Mouse (Mus musculus) adrenal gland, adult 8-10 months (tissue): Measurements from ENCODE around the gene Cpm. TPM values are rescaled to one million over a fixed set of nuclear protein-coding genes. Genes with fewer than 3 reads are reported as not detected.
A peak's percentile ranks its signal among the peaks of the same experiment; 100 is the strongest.
"Not testable (repeated sequence)": the region's sequence is repeated elsewhere in the genome, so short reads cannot be mapped to it uniquely, and the experiment has no call there.

ENCODE experiments used
- DNase-seq: peaks from one replicate; pipeline ENCODE4 v3.0.0; 2022
- total RNA-seq, 4 experiments: library from RNA; stranded (reverse); gene quantifications; 2 replicates each; pipeline ENCODE4 v1.2.4; 2022

The Cpm gene
- 10 to 100 TPM; 19.9 to 44.3 (median 31.5) TPM for total RNA-seq

- peak; percentile 65 for DNase-seq
Measured at GRCm38 (mm10) chr10:117629169-117629971, at the start of gene Cpm. TSS of gene Cpm (plus strand) at chr10:117629500.

GRCm38 (mm10) chr10:117579771-117580284 lies 49.5 kb upstream of the Cpm start:
- DNase-seq = no peak

DNA sequence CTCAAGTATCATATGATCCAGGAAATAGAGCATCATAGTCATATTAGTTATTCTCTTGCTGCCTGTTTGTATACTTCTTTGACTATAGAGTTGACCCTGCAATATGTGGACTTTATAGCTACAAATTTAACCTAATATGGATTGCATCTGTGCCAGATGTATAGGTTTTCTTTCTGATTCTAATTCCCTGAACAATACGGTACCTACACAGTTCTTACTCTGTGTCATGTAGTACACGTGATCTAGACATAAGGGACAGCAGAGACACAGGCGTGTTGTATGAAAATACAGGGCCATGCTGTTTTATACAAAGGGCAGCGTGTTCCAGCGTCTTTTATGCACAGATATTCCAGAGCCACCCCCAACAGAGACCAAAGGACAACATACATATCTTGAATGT lies 48.9 kb upstream of the Cpm start:
- DNase-seq = no peak

- DNase-seq = no peak
Measured at GRCm38 (mm10) chr10:117581007-117581752, 48.1 kb upstream of the Cpm start.

DNA sequence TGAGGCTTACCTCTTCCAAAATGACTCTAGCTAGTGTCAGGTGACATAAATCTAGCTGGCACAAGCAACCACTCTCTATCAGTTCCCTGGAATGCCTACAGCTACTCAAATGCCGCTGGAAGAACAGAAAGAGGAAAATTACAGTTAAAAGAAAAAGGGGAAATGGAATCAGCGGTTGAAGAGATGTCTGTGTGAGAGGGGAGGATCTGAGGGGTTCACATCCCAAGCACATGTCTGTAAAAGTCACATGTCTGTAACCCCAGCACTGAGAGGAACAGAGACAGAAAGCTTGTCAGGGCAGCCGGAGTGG lies 47.6 kb upstream of the Cpm start:
- no peak for DNase-seq

DNA sequence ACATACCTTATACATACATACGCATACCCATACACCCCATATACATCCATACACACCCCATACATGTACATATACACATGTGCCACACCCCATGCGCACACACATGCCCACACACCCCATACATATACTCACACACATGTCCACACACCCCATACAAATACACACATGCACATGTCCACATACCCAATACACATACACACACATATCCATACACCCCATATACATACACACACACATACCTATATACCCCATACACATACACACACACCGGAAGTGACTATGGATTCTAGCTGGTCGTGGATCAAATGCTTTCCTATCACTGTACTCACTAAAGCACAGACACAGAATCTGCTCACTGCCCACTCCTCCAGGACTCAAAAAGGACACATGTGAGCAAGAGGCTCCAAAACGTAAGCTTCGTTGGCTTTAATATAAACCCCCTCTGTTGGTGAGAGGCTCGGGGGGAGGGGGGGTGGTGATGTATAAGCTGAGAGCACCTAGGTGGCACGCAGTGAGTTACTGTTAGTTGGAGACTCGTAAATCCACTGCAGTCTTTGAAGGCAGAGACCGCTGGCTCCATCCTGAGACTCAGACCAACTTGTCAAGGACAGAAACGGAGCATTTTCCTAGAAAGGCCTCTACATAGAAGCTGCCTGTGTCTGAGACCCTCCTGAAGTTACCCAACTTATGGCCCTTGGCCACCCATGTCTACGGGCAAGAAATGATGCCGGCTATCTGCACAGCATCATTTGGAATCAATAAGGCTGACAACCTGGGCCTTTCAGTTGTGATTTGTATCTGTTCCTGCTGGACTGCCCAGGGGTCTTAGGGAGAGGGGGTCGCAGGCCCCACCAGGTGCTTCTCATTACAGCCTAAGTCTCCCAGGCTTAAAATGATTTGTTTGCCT lies 45.9 kb upstream of the Cpm start:
- no peak for DNase-seq

- no peak for DNase-seq
Measured at GRCm38 (mm10) chr10:117584102-117584501, 45.2 kb upstream of the Cpm start.

DNA sequence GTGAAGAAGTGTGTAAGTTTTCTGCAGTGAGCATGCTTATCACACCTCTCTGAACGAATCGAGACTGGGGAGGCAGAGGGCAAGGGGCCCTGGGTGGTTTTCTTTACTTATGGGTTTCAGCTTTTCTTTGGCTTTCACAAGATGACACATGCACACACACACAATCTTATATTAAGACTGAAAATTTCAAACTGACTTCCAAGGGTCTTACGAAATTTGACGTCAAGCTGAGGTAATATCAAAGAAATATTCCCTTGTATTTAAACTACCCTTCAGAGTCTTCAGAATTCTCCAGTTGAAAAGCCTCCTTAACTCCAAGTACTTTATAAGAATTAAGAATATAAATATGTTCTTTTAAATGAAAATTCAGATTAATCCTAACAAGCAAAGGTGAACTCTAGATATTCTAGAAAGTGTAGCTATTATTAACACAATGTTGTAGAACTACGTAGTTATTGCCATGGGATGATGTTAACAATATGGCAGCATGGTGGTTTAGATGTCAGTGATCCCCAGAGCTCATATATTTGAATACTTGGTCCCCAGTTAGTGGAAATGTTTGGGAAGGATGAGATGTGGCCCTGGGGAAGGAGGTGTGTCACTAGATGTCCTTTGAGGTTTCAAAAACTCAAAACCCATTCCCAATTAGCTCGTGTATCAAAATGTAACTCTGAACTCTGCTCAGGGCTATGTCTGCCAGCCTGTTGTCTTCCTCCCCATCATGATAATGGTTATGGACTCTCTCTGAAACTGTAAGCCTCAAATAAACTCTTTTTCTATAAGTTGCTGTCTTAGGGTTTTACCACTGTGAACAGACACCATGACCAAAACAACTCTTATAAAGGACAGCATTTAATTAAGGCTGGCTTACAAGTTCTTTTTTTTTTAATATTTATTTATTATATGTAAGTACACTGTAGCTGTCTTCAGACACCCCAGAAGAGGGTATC lies 44.5 kb upstream of the Cpm start:
- DNase-seq = no peak

- no peak for DNase-seq
Measured at GRCm38 (mm10) chr10:117585600-117586299, 43.5 kb upstream of the Cpm start.

DNA sequence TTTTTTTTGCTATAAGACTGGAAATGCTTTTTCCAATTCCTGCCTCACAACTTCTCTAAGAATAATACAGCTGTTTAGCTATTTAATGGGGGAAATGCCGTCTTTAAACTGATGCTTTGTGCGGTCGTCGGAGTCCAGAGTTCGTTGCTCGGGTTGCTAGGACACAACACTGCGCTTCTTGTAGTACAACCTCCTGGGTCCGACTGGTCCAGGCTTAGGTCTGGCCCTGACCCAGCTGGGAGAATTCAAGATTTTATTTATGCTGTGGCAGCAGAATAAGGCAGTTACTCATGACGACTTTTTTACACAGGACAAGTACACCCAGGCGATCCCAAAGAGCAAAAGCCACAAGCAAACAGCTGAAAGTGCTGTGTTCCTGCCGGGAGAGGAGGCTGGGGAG lies 42.4 kb upstream of the Cpm start:
- no peak for DNase-seq

DNA sequence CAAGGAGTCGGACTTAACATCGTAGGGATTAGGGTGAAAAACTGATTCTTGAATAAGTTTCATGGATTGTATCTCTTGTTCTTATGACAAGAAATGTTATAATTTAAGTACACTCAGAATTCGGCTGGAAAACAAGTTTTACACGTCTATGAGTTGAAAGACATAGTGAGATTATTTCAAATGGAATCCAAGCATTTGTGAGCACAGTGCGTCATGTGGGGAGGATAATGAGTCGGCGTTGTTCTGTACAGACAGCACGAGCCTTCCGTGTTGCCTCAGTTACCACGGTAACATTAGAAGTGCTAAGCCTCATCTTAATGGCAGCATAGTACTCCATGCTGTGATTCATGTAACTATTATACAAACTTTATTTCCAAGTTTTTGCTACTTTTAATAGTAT lies 42.0 kb upstream of the Cpm start:
- DNase-seq = no peak

GRCm38 (mm10) chr10:117588416-117589143 lies 40.7 kb upstream of the Cpm start:
- not testable (repeated sequence) for DNase-seq

- DNase-seq = no peak
Measured at GRCm38 (mm10) chr10:117589144-117589940, 40.0 kb upstream of the Cpm start.

DNA sequence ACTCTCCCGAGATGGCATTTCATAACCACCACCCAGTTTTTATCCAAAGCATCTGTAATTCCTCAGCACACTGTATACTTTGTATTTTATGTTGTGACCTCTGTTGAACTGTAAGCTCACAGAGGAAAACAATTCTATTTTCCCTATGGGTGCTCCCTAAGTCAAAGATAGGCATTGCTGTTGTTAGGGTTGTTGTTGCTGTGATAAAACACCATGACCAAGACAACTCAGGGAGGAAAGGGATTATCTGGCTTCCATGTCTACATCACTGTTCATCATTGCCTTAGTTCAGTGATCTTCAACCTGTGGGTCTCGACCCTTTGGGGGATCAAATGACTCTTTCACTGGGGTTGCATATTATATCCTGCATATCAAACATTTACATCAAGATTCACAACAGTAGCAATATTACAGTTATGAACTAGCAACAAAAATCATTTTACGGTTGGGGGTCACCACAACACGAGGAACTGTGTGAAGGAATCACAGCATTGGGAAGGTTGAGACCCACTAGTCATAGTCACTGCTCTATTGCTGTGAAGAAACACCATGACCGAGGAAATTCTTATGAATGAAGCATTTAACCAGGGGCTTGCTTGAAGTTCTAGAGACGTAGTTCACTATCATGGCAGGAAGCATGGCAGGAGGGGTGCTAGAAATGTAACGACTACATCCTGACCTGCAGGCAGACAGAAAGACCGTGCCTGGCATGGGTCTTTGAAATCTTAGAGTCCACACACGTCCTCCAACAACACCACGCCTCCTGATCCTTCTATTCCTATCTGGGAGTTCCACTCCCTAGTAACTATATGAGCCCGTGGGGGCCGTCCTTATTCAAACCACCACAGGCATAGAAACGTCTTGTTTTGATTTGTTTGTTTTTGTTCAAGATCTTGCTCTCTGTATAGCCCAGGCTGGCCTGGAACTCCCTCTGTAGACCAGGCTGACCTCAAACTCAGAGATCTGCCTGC lies 38.7 kb upstream of the Cpm start:
- DNase-seq = no peak

DNA sequence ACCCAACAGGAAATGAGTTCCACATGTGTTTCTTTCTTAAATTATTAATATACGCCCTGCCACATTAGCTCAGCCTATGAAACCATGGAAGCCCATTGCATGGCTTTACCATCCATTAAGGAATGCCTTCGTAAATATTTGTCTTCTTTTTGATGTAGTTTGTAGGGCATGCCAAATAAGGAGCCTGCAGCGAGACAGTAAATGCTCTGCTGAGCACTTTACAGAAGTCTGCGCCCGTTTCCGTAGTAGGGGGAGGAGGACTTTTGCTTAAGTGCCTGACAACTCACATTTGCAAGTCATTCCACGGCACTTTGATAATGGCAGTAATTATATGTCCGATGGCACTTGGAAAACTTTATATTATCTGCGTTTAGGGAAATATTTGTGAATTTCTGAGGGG lies 37.5 kb upstream of the Cpm start:
- no peak for DNase-seq

DNA sequence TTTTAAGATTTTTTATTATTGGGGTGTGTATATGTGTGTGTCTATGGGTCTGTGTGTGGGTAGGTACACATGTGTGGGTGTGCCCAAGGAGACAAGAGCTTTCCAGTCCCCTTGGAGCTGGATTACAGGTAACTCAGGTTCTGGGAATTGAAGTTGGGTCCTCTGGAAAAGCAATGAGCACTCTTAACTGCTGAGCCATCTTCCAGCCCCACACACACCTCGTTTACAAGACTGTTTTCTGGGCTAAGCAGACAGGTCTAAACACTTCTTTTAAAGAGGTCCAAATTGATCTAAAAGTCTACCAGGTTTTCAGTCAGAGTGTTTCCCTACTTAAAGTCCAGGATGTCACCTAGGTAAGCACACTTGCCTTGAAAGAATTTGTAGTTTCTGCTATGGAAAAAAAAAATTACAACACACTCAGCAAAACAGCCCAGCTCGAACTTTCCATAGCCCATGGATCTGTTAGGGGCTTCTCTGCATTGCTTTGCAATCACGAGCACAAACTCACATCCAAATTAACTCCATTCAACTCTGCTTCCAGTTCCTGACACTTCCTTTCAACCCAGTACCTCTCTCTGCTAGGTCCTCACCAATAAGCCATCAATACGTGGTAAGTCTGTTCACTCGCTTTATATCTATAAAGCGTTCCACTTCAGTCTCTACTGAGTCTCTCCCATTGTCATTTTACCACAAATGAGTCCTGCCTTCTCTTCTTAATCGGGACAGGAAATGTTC lies 36.8 kb upstream of the Cpm start:
- no peak for DNase-seq

- DNase-seq = no peak
Measured at GRCm38 (mm10) chr10:117593041-117593570, 36.2 kb upstream of the Cpm start.
